Mouse (Mus musculus) heart, adult 18-20 months (tissue): ENCODE measurements around the gene Cep170. TPM values are rescaled to one million over a fixed set of nuclear protein-coding genes. Genes with fewer than 3 reads are reported as not detected.
"Not testable (repeated sequence)": the region's sequence is repeated elsewhere in the genome, so short reads cannot be mapped to it uniquely, and the experiment has no call there.

Source experiments
- DNase-seq, 2 experiments: peaks; one replicate each; pipeline ENCODE4 v3.0.0; 2021 to 2022; ENCODE audit warnings: mixed read lengths in 1 of 2
- long read RNA-seq, 2 experiments: library from polyadenylated mRNA; stranded (forward); transcript quantifications; one replicate each; pipeline ENCODE4 v2.0.0; 2021
- total RNA-seq, 2 experiments: library from RNA; stranded (reverse); gene quantifications; 2 replicates each; pipeline ENCODE4 v1.2.3; 2021

Gene Cep170
- 10 to 100 TPM; 18.4 to 25.2 TPM for total RNA-seq
- long read RNA-seq, experiment 1 = 0 reads
- long read RNA-seq, experiment 2, partial matches to known transcripts = 0 of 1 reads
- long read RNA-seq, experiment 2, other reads (novel, unspliced or antisense) = 1 of 1 reads

- peak; percentile 96 to 97 for DNase-seq
Measured at GRCm38 (mm10) chr1:176814036-176814420, at the start of gene Cep170. Cep170 (minus strand) TSS chr1:176814067.

GRCm38 (mm10) chr1:176861981-176862644, 48.2 kb upstream of the Cep170 start:
- peak; percentile 68 to 88 for DNase-seq

GRCm38 (mm10) chr1:176852813-176853590, 39.1 kb upstream of the Cep170 start:
- DNase-seq = no peak

- no peak for DNase-seq
Measured at GRCm38 (mm10) chr1:176851401-176851800, 37.5 kb upstream of the Cep170 start.

- peak; percentile 37 to 53 for DNase-seq
Measured at GRCm38 (mm10) chr1:176849377-176849776, 35.5 kb upstream of the Cep170 start.

- no peak for DNase-seq
Measured at GRCm38 (mm10) chr1:176848613-176849290, 34.9 kb upstream of the Cep170 start.

GRCm38 (mm10) chr1:176847118-176847859, 33.4 kb upstream of the Cep170 start:
- no peak for DNase-seq

GRCm38 (mm10) chr1:176845082-176845977, 31.5 kb upstream of the Cep170 start:
- no peak for DNase-seq

- not testable (repeated sequence) for DNase-seq
Measured at GRCm38 (mm10) chr1:176836562-176836961, 22.7 kb upstream of the Cep170 start.

GRCm38 (mm10) chr1:176835501-176836294, 21.8 kb upstream of the Cep170 start:
- no peak for DNase-seq

- no peak for DNase-seq
Measured at GRCm38 (mm10) chr1:176834880-176835279, 21.0 kb upstream of the Cep170 start.

GRCm38 (mm10) chr1:176833948-176834347, 20.1 kb upstream of the Cep170 start:
- peak; percentile 64 to 73 for DNase-seq

- no peak for DNase-seq
Measured at GRCm38 (mm10) chr1:176833257-176833656, 19.4 kb upstream of the Cep170 start.

- DNase-seq = no peak
Measured at GRCm38 (mm10) chr1:176832607-176833006, 18.7 kb upstream of the Cep170 start.

GRCm38 (mm10) chr1:176832071-176832470, 18.2 kb upstream of the Cep170 start:
- no peak for DNase-seq

GRCm38 (mm10) chr1:176828666-176829065, 14.8 kb upstream of the Cep170 start:
- DNase-seq = no peak

GRCm38 (mm10) chr1:176827945-176828485, 14.1 kb upstream of the Cep170 start:
- no peak for DNase-seq

- peak; percentile 48 to 75 for DNase-seq
Measured at GRCm38 (mm10) chr1:176827365-176827764, 13.5 kb upstream of the Cep170 start.

GRCm38 (mm10) chr1:176826931-176827330, 13.1 kb upstream of the Cep170 start:
- no peak for DNase-seq

- no peak for DNase-seq
Measured at GRCm38 (mm10) chr1:176826186-176826585, 12.3 kb upstream of the Cep170 start.
